Mouse (Mus musculus) liver, embryonic 12.5 days (tissue): Measurements from ENCODE around the gene Acsf2. TPM values are rescaled to one million over a fixed set of nuclear protein-coding genes. Genes with fewer than 3 reads are reported as not detected.

Experiments
- ATAC-seq: fragments of 200-750 bp; cut with Nextera tagmentation; 2 replicates; pipeline ENCODE4 v1.8.0; 2017; ENCODE audit warnings: moderate number of reproducible peaks, mild to moderate bottlenecking, moderate library complexity
- H3K27ac ChIP-seq: fragments of 300-500 bp; sonication (generic); 2 replicates; pipeline ENCODE4 v1.5.1; 2016; ENCODE audit warnings: mild to moderate bottlenecking
- H3K27me3 ChIP-seq: fragments of 300-500 bp; sonication (generic); replicated peaks from 2 replicates; pipeline ENCODE4 v1.6.1; 2016; ENCODE audit warnings: mild to moderate bottlenecking, moderate library complexity
- H3K36me3 ChIP-seq: fragments of 300-500 bp; sonication (generic); 2 replicates; pipeline ENCODE4 v1.6.1; 2016; ENCODE audit warnings: mild to moderate bottlenecking, moderate library complexity
- H3K4me1 ChIP-seq: fragments of 300-500 bp; sonication (generic); 2 replicates; pipeline ENCODE4 v1.6.1; 2016
- H3K4me2 ChIP-seq: fragments of 300-500 bp; sonication (generic); 2 replicates; pipeline ENCODE4 v1.6.1; 2016; ENCODE audit warnings: mild to moderate bottlenecking, moderate library complexity
- H3K4me3 ChIP-seq: fragments of 300-500 bp; sonication (generic); 2 replicates; pipeline ENCODE4 v1.5.1; 2016; ENCODE audit warnings: mild to moderate bottlenecking, moderate library complexity
- H3K9ac ChIP-seq: fragments of 300-500 bp; sonication (generic); 2 replicates; pipeline ENCODE4 v1.6.1; 2016; ENCODE audit warnings: mild to moderate bottlenecking, moderate library complexity
- H3K9me3 ChIP-seq: fragments of 300-500 bp; sonication (generic); replicated peaks from 2 replicates; pipeline ENCODE4 v1.6.1; 2016; ENCODE audit warnings: mild to moderate bottlenecking, moderate library complexity
- WGBS: fragments of 180-500 bp; shearing (Covaris S2); methylation state at CpG from one replicate; pipeline ENCODE4 v1.1.7; 2016; ENCODE audit not compliant: insufficient replicate concordance; 5-methylcytosine and 5-hydroxymethylcytosine counted together
- polyA plus RNA-seq: library from polyadenylated mRNA; unstranded; fragments of >200 nt; fragmentation: Nextera tagmentation; extraction: Ambion mirVana; gene quantifications from 2 replicates; pipeline ENCODE4 v1.2.1, GENCODE M21; 2016

Acsf2 gene
- polyA plus RNA-seq, 1 experiment from 2014 or later: 1.2 TPM

DNA sequence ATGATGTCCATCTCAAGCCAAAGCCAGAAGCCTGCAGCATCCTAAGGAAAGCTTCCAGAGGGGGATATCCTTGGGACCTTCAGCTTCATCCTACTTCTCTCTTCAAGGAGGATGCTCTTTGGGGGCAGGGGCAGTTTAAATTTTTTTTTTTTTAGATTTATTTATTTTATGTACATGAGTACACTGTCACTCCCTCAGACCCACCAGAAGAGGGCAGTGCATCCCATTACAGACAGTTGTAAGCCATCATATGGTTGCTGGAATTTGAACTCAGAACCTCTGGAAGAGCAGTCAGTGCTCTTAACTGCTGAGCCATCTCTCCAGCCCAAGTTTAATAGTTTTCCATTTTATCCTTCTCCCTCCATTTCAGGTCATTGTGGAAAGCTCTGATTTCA, 19.8 kb upstream of the Acsf2 start:
- Histone ChIP-seq H3K4me3 (no peak overlapping the region), H3K9ac (no peak overlapping the region), H3K36me3 (no peaks in the 10 kb centered on the region), H3K4me2 (no peak overlapping the region), H3K27ac (no peak overlapping the region), H3K4me1 (no peaks in the 10 kb centered on the region), H3K27me3 (0 out of 2 replicates have a peak, but pooled peaks cover 5% of the 10 kb centered on the region), H3K9me3 (no peaks in the 10 kb centered on the region)
- ATAC-seq: no peak

DNA sequence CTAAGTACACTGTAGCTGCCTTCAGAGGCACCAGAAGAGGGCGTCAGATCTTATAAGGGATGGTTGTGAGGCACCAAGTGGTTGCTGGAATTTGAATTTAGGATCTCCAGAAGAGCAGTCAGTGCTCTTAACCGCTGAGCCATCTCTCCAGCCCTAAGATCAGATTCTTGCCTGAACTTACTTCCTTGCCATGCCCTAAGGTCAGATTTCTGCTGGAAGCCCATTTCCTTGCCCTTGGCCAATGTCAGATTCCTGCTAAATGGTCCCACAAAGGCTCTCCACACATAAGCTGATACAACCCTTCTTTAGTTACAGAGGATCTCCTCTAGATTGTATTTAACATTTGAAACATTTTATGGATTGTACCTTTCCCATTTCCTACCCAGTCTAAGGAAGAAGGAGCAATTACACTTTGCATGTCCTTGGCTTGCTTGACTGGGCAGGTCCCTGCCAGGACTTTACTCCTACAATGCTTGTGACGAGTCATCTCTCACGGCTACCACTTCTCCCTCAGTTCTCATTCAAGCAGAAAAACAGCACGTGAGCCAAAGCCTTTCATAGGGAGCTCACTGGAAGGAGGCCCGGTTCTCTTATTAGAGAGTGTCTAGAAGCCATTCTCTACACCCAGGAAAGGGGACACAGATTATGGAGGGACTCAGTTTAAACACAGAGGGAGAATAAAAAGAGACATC, 19.2 kb upstream of the Acsf2 start:
- Histone ChIP-seq H3K4me1 (no peaks in the 10 kb centered on the region), H3K27ac (no peak overlapping the region), H3K4me3 (no peak overlapping the region), H3K9ac (no peak overlapping the region), H3K9me3 (no peaks in the 10 kb centered on the region), H3K4me2 (no peak overlapping the region), H3K36me3 (no peaks in the 10 kb centered on the region), H3K27me3 (0 out of 2 replicates have a peak, but pooled peaks cover 11% of the 10 kb centered on the region)
- 44% methylated on average over 6 of the region's 6 CpGs for WGBS
- ATAC-seq: no peak

GRCm38 (mm10) chr11:94617646-94618045, 16.0 kb upstream of the Acsf2 start:
- no peak for ATAC-seq
- H3K27me3 ChIP-seq: peaks cover 25% of the 10 kb centered on the region
- no peak overlapping the region for H3K4me3 ChIP-seq
- H3K9me3 ChIP-seq: no peaks in the 10 kb centered on the region
- no peaks in the 10 kb centered on the region for H3K4me1 ChIP-seq
- no peaks in the 10 kb centered on the region for H3K36me3 ChIP-seq
- H3K9ac ChIP-seq: no peak overlapping the region
- no peak overlapping the region for H3K27ac ChIP-seq
- H3K4me2 ChIP-seq: no peak overlapping the region
- 73% methylated on average over 2 of the region's 2 CpGs for whole genome bisulfite sequencing

GRCm38 (mm10) chr11:94615494-94615893, 13.8 kb upstream of the Acsf2 start:
- Histone ChIP-seq H3K4me3 (no peak overlapping the region), H3K27me3 (peaks cover 25% of the 10 kb centered on the region), H3K4me1 (no peaks in the 10 kb centered on the region), H3K27ac (no peak overlapping the region), H3K9me3 (no peaks in the 10 kb centered on the region), H3K4me2 (no peak overlapping the region), H3K9ac (no peak overlapping the region), H3K36me3 (no peaks in the 10 kb centered on the region)
- 18% methylated on average over 4 of the region's 4 CpGs for WGBS
- no peak for ATAC-seq

- WGBS: 64% methylated on average over 4 of the region's 4 CpGs
- Histone ChIP-seq H3K27me3 (peaks cover 25% of the 10 kb centered on the region), H3K27ac (no peak overlapping the region), H3K9ac (no peak overlapping the region), H3K4me1 (no peaks in the 10 kb centered on the region), H3K36me3 (no peaks in the 10 kb centered on the region), H3K4me2 (no peak overlapping the region), H3K9me3 (no peaks in the 10 kb centered on the region), H3K4me3 (no peak overlapping the region)
- no peak for ATAC-seq
These were observed 12.9 kb upstream of the Acsf2 start for GRCm38 (mm10) chr11:94614603-94615002.

GRCm38 (mm10) chr11:94610744-94611740, 9.4 kb upstream of the Acsf2 start:
- no peak overlapping the region for H3K27ac ChIP-seq
- ATAC-seq: no peak
- no peak overlapping the region for H3K4me3 ChIP-seq
- H3K9me3 ChIP-seq: no peaks in the 10 kb centered on the region
- H3K27me3 ChIP-seq: peaks cover 16% of the 10 kb centered on the region
- H3K9ac ChIP-seq: no peak overlapping the region
- no peaks in the 10 kb centered on the region for H3K4me1 ChIP-seq
- H3K4me2 ChIP-seq: no peak overlapping the region
- H3K36me3 ChIP-seq: no peaks in the 10 kb centered on the region
- WGBS: 50% methylated on average over 4 of the region's 4 CpGs

DNA sequence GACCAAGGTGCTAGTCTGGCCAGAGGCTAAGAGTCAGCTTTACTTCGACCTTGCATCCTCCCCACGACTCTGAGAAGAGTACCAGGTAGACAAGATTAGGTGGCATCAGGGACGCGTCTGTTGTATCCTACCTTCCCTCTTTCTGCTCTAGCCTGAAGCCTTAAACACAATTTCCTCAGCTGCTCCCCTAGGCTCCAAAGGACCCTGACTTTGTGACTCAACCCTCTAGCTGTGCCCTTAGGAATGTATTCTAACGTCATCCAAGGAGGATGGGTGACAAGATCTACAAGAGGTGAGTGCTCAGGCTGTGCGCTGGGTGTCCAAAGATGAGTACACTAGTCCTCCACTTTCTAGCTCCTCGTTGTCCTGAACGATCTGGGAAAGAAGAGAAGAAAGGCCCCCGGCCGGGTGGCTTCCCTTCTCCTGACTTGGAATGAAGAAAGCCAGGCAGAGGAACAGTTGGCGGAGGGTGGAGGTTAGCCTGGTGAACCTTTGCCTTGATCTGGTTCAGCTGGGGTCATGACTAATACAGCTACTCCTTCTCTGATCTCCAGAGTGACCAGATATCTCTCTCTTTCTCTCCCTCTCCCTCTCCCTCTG, 785 bp upstream of the Acsf2 start:
- Histone ChIP-seq H3K36me3 (no peaks in the 10 kb centered on the region), H3K4me3 (peak overlapping the region; percentile 55), H3K9ac (no peak overlapping the region), H3K4me2 (peak overlapping the region; percentile 77), H3K27me3 (peaks cover 8% of the 10 kb centered on the region; the same call in 1 of the 2 replicates), H3K9me3 (no peaks in the 10 kb centered on the region), H3K27ac (no peak overlapping the region), H3K4me1 (peaks cover 21% of the 10 kb centered on the region)
- no peak for ATAC-seq
- 63% methylated on average over 11 of the region's 11 CpGs for WGBS

DNA sequence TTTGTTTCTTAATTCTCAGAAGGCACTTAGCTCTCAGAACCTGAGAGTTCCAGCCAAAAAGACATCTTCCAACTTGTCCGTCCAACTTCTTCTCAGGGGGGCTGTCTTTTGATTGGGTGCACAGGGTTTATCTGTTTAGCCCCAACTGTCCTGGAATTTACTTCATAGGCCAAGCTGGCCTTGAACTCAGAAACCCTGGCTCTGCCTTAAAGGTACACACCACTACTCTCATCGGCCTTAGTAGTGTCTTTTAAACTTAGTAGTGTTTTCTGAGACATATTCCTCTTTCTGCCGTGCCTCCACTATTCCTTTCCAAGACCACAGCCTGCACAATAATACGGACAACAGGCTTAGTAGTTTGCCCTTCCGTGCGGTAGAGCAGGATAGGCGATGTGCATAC, 1.2 kb downstream of the Acsf2 start:
- Histone ChIP-seq H3K9ac (no peak overlapping the region), H3K36me3 (no peaks in the 10 kb centered on the region), H3K4me3 (no peak overlapping the region), H3K4me1 (peaks cover 21% of the 10 kb centered on the region), H3K4me2 (peak overlapping the region; percentile 77; the same call in 1 of the 2 replicates), H3K27ac (no peak overlapping the region), H3K27me3 (peaks cover 8% of the 10 kb centered on the region; the same call in 1 of the 2 replicates), H3K9me3 (no peaks in the 10 kb centered on the region)
- WGBS: 77% methylated on average over 7 of the region's 7 CpGs
- ATAC-seq: no peak

DNA sequence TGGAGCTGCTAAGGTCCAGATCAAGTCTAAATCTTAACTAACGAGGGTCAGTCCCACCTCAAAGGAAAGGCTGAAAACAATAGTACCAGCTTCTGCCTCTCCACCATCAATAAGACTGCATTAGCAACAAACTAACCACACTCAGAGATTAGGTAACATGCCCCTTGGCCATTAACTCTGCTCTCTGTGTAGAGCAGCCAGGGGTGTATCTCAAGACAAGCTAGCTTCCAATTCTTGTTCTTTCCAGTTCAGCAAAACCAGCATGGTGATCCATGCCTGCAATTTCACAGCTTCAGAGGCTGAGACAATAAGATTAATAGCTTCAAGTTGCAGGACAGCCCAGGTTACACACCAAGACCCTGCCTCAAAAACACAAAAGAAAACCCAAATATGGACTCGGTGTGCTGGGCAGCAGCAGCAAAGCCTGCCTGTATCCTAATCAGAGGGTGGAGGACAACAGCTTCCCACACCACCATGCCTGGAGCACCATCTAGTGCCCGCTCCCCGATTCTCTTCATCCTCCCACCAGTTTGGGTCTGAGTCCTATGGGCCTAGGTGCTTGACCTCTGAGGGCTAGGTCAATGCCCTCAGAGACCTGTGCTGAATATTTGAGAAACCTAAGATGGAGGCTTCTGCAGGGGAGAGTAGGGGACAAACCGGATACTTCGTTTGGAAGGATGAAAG, 3.1 kb downstream of the Acsf2 start:
- H3K27me3 ChIP-seq: peaks cover 8% of the 10 kb centered on the region; the same call in 1 of the 2 replicates
- no peaks in the 10 kb centered on the region for H3K9me3 ChIP-seq
- WGBS: 50% methylated on average over 6 of the region's 6 CpGs
- H3K27ac ChIP-seq: no peak overlapping the region
- no peaks in the 10 kb centered on the region for H3K36me3 ChIP-seq
- H3K4me2 ChIP-seq: no peak overlapping the region
- peaks cover 21% of the 10 kb centered on the region for H3K4me1 ChIP-seq
- ATAC-seq: no peak
- no peak overlapping the region for H3K4me3 ChIP-seq
- H3K9ac ChIP-seq: no peak overlapping the region

- H3K36me3 ChIP-seq: no peaks in the 10 kb centered on the region
- WGBS: 80% methylated on average over 4 of the region's 4 CpGs
These were observed 4.4 kb downstream of the Acsf2 start for GRCm38 (mm10) chr11:94597319-94597718.

DNA sequence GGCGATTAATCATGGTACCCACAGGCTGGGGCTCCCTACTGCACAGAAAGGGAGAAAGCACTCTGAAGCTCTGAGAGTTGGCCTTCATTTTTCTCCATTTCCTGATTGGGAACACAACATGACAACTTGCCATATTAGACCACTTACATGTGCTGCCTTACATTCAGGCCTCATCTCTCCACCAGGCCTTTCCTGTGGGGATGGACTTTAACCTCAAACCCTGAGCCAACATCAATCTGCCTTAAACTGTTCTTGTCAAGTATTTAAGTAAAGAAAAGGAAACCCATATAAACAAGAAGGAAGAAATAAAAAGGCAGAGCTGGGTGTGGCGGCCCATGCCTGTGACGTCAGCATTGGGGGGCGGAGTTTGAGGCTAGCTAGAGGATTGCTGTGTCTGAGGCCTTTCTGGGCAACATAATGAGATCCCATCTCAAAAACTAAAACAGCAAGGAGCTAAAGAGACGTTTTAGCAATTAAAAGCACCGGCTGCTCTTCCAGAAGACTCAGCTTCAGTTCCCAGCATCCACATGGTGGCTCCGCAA, 5.3 kb downstream of the Acsf2 start:
- H3K36me3 ChIP-seq: no peaks in the 10 kb centered on the region
- WGBS: 55% methylated on average over 7 of the region's 7 CpGs
- H3K27me3 ChIP-seq: no peaks in the 10 kb centered on the region
- H3K9me3 ChIP-seq: no peaks in the 10 kb centered on the region
- H3K4me3 ChIP-seq: no peak overlapping the region
- no peak overlapping the region for H3K9ac ChIP-seq
- H3K4me1 ChIP-seq: peaks cover 17% of the 10 kb centered on the region
- no peak overlapping the region for H3K4me2 ChIP-seq
- no peak overlapping the region for H3K27ac ChIP-seq
- no peak for ATAC-seq

More at GRCm38 (mm10) chr11:94597319-94597718, 4.4 kb downstream of the Acsf2 start:
- ATAC-seq: no peak
- Histone ChIP-seq H3K4me2 (no peak overlapping the region), H3K9me3 (no peaks in the 10 kb centered on the region), H3K27me3 (0 out of 2 replicates have a peak, but pooled peaks cover 5% of the 10 kb centered on the region), H3K9ac (no peak overlapping the region), H3K27ac (no peak overlapping the region), H3K4me3 (no peak overlapping the region), H3K4me1 (peaks cover 21% of the 10 kb centered on the region)
